Mouse (Mus musculus) neural tube, embryonic 12.5 days (tissue): ENCODE measurements around the gene Slc38a4. TPM values are rescaled to one million over a fixed set of nuclear protein-coding genes. Genes with fewer than 3 reads are reported as not detected.

Experiments
- ATAC-seq: fragments of 200-750 bp; cut with Nextera tagmentation; 2 replicates; pipeline ENCODE4 v1.8.0; 2017; ENCODE audit warnings: low read depth, mild to moderate bottlenecking, moderate TSS enrichment, moderate library complexity; ENCODE audit not compliant: low FRiP score
- H3K27ac ChIP-seq: fragments of 300-500 bp; sonication (generic); 2 replicates; pipeline ENCODE4 v1.5.1; 2016
- H3K27me3 ChIP-seq: fragments of 300-500 bp; sonication (generic); replicated peaks from 2 replicates; pipeline ENCODE4 v1.6.1; 2016; ENCODE audit warnings: mild to moderate bottlenecking
- H3K36me3 ChIP-seq: fragments of 300-500 bp; sonication (generic); 2 replicates; pipeline ENCODE4 v1.6.1; 2016; ENCODE audit warnings: mild to moderate bottlenecking
- H3K4me1 ChIP-seq: fragments of 300-500 bp; sonication (generic); 2 replicates; pipeline ENCODE4 v1.6.1; 2016
- H3K4me2 ChIP-seq: fragments of 300-500 bp; sonication (generic); replicated peaks from 2 replicates; pipeline ENCODE4 v1.6.1; 2016; ENCODE audit warnings: mild to moderate bottlenecking
- H3K4me3 ChIP-seq: fragments of 300-500 bp; sonication (generic); 2 replicates; pipeline ENCODE4 v1.5.1; 2016
- H3K9ac ChIP-seq: fragments of 300-500 bp; sonication (generic); 2 replicates; pipeline ENCODE4 v1.6.1; 2016; ENCODE audit warnings: mild to moderate bottlenecking
- H3K9me3 ChIP-seq: fragments of 300-500 bp; sonication (generic); 2 replicates; pipeline ENCODE4 v1.6.1; 2016; ENCODE audit warnings: mild to moderate bottlenecking
- WGBS: fragments of 180-500 bp; shearing (Covaris S2); methylation state at CpG from one replicate; pipeline ENCODE4 v1.1.7; 2016; 5-methylcytosine and 5-hydroxymethylcytosine counted together
- polyA plus RNA-seq: library from polyadenylated mRNA; unstranded; fragments of >200 nt; fragmentation: Nextera tagmentation; extraction: Ambion mirVana; gene quantifications from 2 replicates; pipeline ENCODE4 v1.2.1, GENCODE M21; 2016

Slc38a4 gene
- polyA plus RNA-seq, 1 experiment from 2014 or later: 25.1 TPM

GRCm38 (mm10) chr15:97072859-97073826 is 17.4 kb upstream of the Slc38a4 start:
- no peak overlapping the region for H3K4me3 ChIP-seq
- no peaks in the 10 kb centered on the region for H3K9me3 ChIP-seq
- H3K27me3 ChIP-seq: no peaks in the 10 kb centered on the region
- no peaks in the 10 kb centered on the region for H3K36me3 ChIP-seq
- no peak overlapping the region for H3K4me2 ChIP-seq
- no peak overlapping the region for H3K27ac ChIP-seq
- 65% methylated on average over 13 of the region's 13 CpGs for WGBS
- no peak for ATAC-seq
- no peaks in the 10 kb centered on the region; the same call in 1 of the 2 replicates for H3K4me1 ChIP-seq
- H3K9ac ChIP-seq: no peak overlapping the region

GRCm38 (mm10) chr15:97067340-97068136 is 11.8 kb upstream of the Slc38a4 start:
- WGBS: 64% methylated on average over 8 of the region's 8 CpGs
- Histone ChIP-seq H3K9me3 (no peaks in the 10 kb centered on the region), H3K36me3 (no peaks in the 10 kb centered on the region), H3K4me1 (no peaks in the 10 kb centered on the region), H3K27ac (no peak overlapping the region), H3K4me2 (no peak overlapping the region), H3K9ac (no peak overlapping the region), H3K4me3 (no peak overlapping the region), H3K27me3 (no peaks in the 10 kb centered on the region)
- ATAC-seq: no peak

- no peak overlapping the region for H3K4me3 ChIP-seq
- no peaks in the 10 kb centered on the region for H3K4me1 ChIP-seq
- H3K9me3 ChIP-seq: no peaks in the 10 kb centered on the region
- H3K27ac ChIP-seq: no peak overlapping the region
- H3K9ac ChIP-seq: no peak overlapping the region
- H3K27me3 ChIP-seq: no peaks in the 10 kb centered on the region
- no peak overlapping the region for H3K4me2 ChIP-seq
- ATAC-seq: no peak
- WGBS: 87% methylated on average over 5 of the region's 5 CpGs
- no peaks in the 10 kb centered on the region for H3K36me3 ChIP-seq
Observed at GRCm38 (mm10) chr15:97066937-97067336, 11.2 kb upstream of the Slc38a4 start.

GRCm38 (mm10) chr15:97063211-97063610 is 7.5 kb upstream of the Slc38a4 start:
- Histone ChIP-seq H3K9me3 (no peaks in the 10 kb centered on the region), H3K36me3 (no peaks in the 10 kb centered on the region), H3K27me3 (no peaks in the 10 kb centered on the region), H3K27ac (no peak overlapping the region), H3K4me1 (no peaks in the 10 kb centered on the region), H3K4me2 (no peak overlapping the region), H3K9ac (no peak overlapping the region), H3K4me3 (no peak overlapping the region)
- WGBS: 95% methylated on average over 5 of the region's 5 CpGs
- no peak for ATAC-seq

GRCm38 (mm10) chr15:97060973-97061372 is 5.2 kb upstream of the Slc38a4 start:
- no peak for ATAC-seq
- H3K27me3 ChIP-seq: no peaks in the 10 kb centered on the region
- H3K27ac ChIP-seq: no peak overlapping the region
- no peak overlapping the region for H3K9ac ChIP-seq
- 90% methylated on average over 8 of the region's 8 CpGs for WGBS
- no peaks in the 10 kb centered on the region for H3K36me3 ChIP-seq
- no peak overlapping the region for H3K4me2 ChIP-seq
- peaks cover under 1% of the 10 kb centered on the region; the same call in 1 of the 2 replicates for H3K9me3 ChIP-seq
- no peak overlapping the region for H3K4me3 ChIP-seq
- H3K4me1 ChIP-seq: no peaks in the 10 kb centered on the region

- Histone ChIP-seq H3K27ac (no peak overlapping the region), H3K27me3 (no peaks in the 10 kb centered on the region), H3K4me3 (no peak overlapping the region), H3K36me3 (no peaks in the 10 kb centered on the region), H3K4me1 (no peaks in the 10 kb centered on the region), H3K4me2 (no peak overlapping the region), H3K9ac (no peak overlapping the region), H3K9me3 (peaks cover 4% of the 10 kb centered on the region)
- 91% methylated on average over 6 of the region's 6 CpGs for WGBS
- ATAC-seq: no peak
Observed at GRCm38 (mm10) chr15:97060571-97060970, 4.8 kb upstream of the Slc38a4 start.

- 91% methylated on average over 14 of the region's 14 CpGs for WGBS
- Histone ChIP-seq H3K27me3 (no peaks in the 10 kb centered on the region), H3K9ac (no peak overlapping the region), H3K36me3 (no peaks in the 10 kb centered on the region), H3K4me2 (no peak overlapping the region), H3K27ac (no peak overlapping the region), H3K4me1 (no peaks in the 10 kb centered on the region), H3K4me3 (no peak overlapping the region), H3K9me3 (peaks cover 8% of the 10 kb centered on the region)
- ATAC-seq: no peak
Observed at GRCm38 (mm10) chr15:97060102-97060501, 4.3 kb upstream of the Slc38a4 start.

GRCm38 (mm10) chr15:97059071-97060041 is 3.6 kb upstream of the Slc38a4 start:
- Histone ChIP-seq H3K4me1 (no peaks in the 10 kb centered on the region), H3K4me2 (no peak overlapping the region), H3K4me3 (no peak overlapping the region), H3K36me3 (no peaks in the 10 kb centered on the region), H3K27me3 (no peaks in the 10 kb centered on the region), H3K9me3 (peaks cover 13% of the 10 kb centered on the region), H3K9ac (no peak overlapping the region), H3K27ac (no peak overlapping the region)
- no peak for ATAC-seq
- 90% methylated on average over 24 of the region's 24 CpGs for WGBS

- Histone ChIP-seq H3K27ac (no peak overlapping the region), H3K4me1 (no peaks in the 10 kb centered on the region), H3K9ac (no peak overlapping the region), H3K36me3 (no peaks in the 10 kb centered on the region), H3K27me3 (no peaks in the 10 kb centered on the region), H3K9me3 (peaks cover 13% of the 10 kb centered on the region), H3K4me2 (peak overlapping the region; percentile 56), H3K4me3 (peak overlapping the region; percentile 31)
- WGBS: 43% methylated on average over 31 of the region's 31 CpGs
- ATAC-seq: no peak
Observed at GRCm38 (mm10) chr15:97054767-97055489, 828 bp downstream of the Slc38a4 start.

- Histone ChIP-seq H3K4me1 (0 out of 2 replicates have a peak, but pooled peaks cover 4% of the 10 kb centered on the region), H3K27me3 (no peaks in the 10 kb centered on the region), H3K4me3 (peak overlapping the region; percentile 31), H3K9me3 (peaks cover 13% of the 10 kb centered on the region), H3K4me2 (peak overlapping the region; percentile 56), H3K9ac (no peak overlapping the region), H3K36me3 (no peaks in the 10 kb centered on the region), H3K27ac (no peak overlapping the region)
- 66% methylated on average over 15 of the region's 15 CpGs for WGBS
- ATAC-seq: no peak
Observed at GRCm38 (mm10) chr15:97054131-97054530, 1.6 kb downstream of the Slc38a4 start.

- H3K36me3 ChIP-seq: no peaks in the 10 kb centered on the region
- no peaks in the 10 kb centered on the region for H3K27me3 ChIP-seq
- H3K4me2 ChIP-seq: no peak overlapping the region
- 69% methylated on average over 12 of the region's 12 CpGs for WGBS
- no peak for ATAC-seq
- H3K27ac ChIP-seq: no peak overlapping the region
- 0 out of 2 replicates have a peak, but pooled peaks cover 4% of the 10 kb centered on the region for H3K4me1 ChIP-seq
- H3K9ac ChIP-seq: no peak overlapping the region
- no peak overlapping the region for H3K4me3 ChIP-seq
- H3K9me3 ChIP-seq: peaks cover 8% of the 10 kb centered on the region
Observed at GRCm38 (mm10) chr15:97050436-97050835, 5.3 kb downstream of the Slc38a4 start.
